Mouse (Mus musculus) thymus, adult 2 months (tissue): ENCODE measurements around the gene Gm6993.

Experiments
- CTCF ChIP-seq: fragments of 200-500 bp; IDR thresholded peaks from 2 replicates; pipeline ENCODE4 v1.5.1; 2012; ENCODE audit warnings: mild to moderate bottlenecking, control low read depth, low read length, moderate library complexity, borderline replicate concordance; ENCODE audit not compliant: control insufficient read depth, poor library complexity, insufficient read depth; ENCODE audit errors: extremely low read depth
- POLR2A ChIP-seq: fragments of 200-500 bp; IDR thresholded peaks from 2 replicates; pipeline ENCODE4 v1.6.1; 2012; ENCODE audit warnings: mild to moderate bottlenecking, low read length, control low read depth, moderate library complexity; ENCODE audit not compliant: control insufficient read depth, poor library complexity, insufficient read depth; ENCODE audit errors: extremely low read depth

DNA sequence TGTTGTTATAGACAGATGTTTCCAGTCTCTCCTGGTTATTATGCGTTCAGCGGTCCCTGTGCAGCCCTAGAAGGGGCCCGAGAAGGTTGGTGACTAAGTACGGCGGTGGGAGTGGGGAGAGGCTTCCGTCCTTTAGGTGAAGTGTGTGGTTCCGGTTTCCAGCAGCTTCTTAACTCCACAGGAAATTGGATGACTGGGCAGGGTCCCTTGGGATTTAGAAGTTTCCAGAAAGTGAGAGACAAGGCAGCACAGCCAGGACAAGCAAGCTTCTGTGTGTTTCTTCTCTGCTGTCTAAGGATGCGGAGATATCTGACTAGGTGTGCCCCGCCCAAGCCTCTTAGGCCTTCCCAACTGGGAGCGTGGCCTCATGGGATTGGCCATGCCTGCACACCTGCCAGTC lies 34.8 kb downstream of the Gm6993 start:
- TF ChIP-seq CTCF (no peak), POLR2A (no peak)
